Mouse (Mus musculus) limb, embryonic 11.5 days (tissue): ENCODE measurements around the gene Rab42. TPM values are rescaled to one million over a fixed set of nuclear protein-coding genes. Genes with fewer than 3 reads are reported as not detected.

Experiments used
- ATAC-seq: fragments of 200-750 bp; cut with Nextera tagmentation; 2 replicates; pipeline ENCODE4 v1.8.0; 2017; ENCODE audit warnings: low read depth; ENCODE audit not compliant: insufficient number of reproducible peaks, low FRiP score, low TSS enrichment
- DNase-seq: peaks from one replicate; pipeline ENCODE4 v3.0.0-alpha.2; 2015; ENCODE audit warnings: low spot score
- H3K27ac ChIP-seq: fragments of 300-500 bp; sonication (generic); replicated peaks from 2 replicates; pipeline ENCODE4 v1.5.1; 2014; ENCODE audit warnings: low read depth, mild to moderate bottlenecking, low read length
- H3K27me3 ChIP-seq: fragments of 300-500 bp; sonication (generic); 2 replicates; pipeline ENCODE4 v1.6.1; 2014; ENCODE audit warnings: mild to moderate bottlenecking, low read length, mixed read lengths; ENCODE audit not compliant: control insufficient read depth, insufficient read depth
- H3K36me3 ChIP-seq: fragments of 300-500 bp; sonication (generic); 2 replicates; pipeline ENCODE4 v1.6.1; 2014; ENCODE audit warnings: mild to moderate bottlenecking, low read length, moderate library complexity, mixed read lengths; ENCODE audit not compliant: control insufficient read depth, insufficient read depth
- H3K4me1 ChIP-seq: fragments of 300-500 bp; sonication (generic); 2 replicates; pipeline ENCODE4 v1.6.1; 2014; ENCODE audit warnings: low read length, mixed read lengths; ENCODE audit not compliant: control insufficient read depth, insufficient read depth
- H3K4me2 ChIP-seq: fragments of 300-500 bp; sonication (generic); 2 replicates; pipeline ENCODE4 v1.6.1; 2014; ENCODE audit warnings: low read depth, mild to moderate bottlenecking, moderate library complexity; ENCODE audit not compliant: severe bottlenecking
- H3K4me3 ChIP-seq: fragments of 300-500 bp; sonication (generic); 2 replicates; pipeline ENCODE4 v1.5.1; 2014; ENCODE audit warnings: low read depth, low read length
- H3K9ac ChIP-seq: fragments of 300-500 bp; sonication (generic); 2 replicates; pipeline ENCODE4 v1.6.1; 2014; ENCODE audit warnings: mild to moderate bottlenecking, low read length
- H3K9me3 ChIP-seq: fragments of 300-500 bp; sonication (generic); 2 replicates; pipeline ENCODE4 v1.6.1; 2016; ENCODE audit warnings: low read length; ENCODE audit not compliant: control insufficient read depth
- WGBS: fragments of 180-500 bp; shearing (Covaris S2); extraction: QIAGEN DNeasy Blood & Tissue Kit; methylation state at CpG from one replicate; pipeline ENCODE4 v1.1.7; 2014; 5-methylcytosine and 5-hydroxymethylcytosine counted together
- polyA plus RNA-seq: library from polyadenylated mRNA; unstranded; fragments of >200 nt; fragmentation: Nextera tagmentation; extraction: Ambion mirVana; gene quantifications from 2 replicates; pipeline ENCODE4 v1.2.1, GENCODE M21; 2014

Rab42 gene
- polyA plus RNA-seq, 1 experiment from 2014 or later, result 0.95 TPM

GRCm38 (mm10) chr4:132345843-132346212 lies 42.6 kb upstream of the Rab42 start:
- DNase-seq (no peak), ATAC-seq (no peak)
- peaks cover under 1% of the 10 kb centered on the region; the same call in 1 of the 2 replicates for H3K36me3 ChIP-seq
- no peak overlapping the region for H3K27ac ChIP-seq
- no peak overlapping the region; the same call in 1 of the 2 replicates for H3K4me2 ChIP-seq
- no peaks in the 10 kb centered on the region for H3K27me3 ChIP-seq
- no peak overlapping the region for H3K9ac ChIP-seq
- WGBS, result 50% methylated on average over 5 of the region's 5 CpGs
- H3K4me1 ChIP-seq, result 0 out of 2 replicates have a peak, but pooled peaks cover 6% of the 10 kb centered on the region
- H3K4me3 ChIP-seq, result peak overlapping the region; percentile 88
- no peaks in the 10 kb centered on the region for H3K9me3 ChIP-seq

- WGBS, result under 1% methylated on average over 78 of the region's 83 CpGs
Observed at GRCm38 (mm10) chr4:132345135-132345842, 42.1 kb upstream of the Rab42 start.

GRCm38 (mm10) chr4:132344403-132345134 lies 41.4 kb upstream of the Rab42 start:
- Histone ChIP-seq H3K4me3 (peak overlapping the region; percentile 88), H3K36me3 (no peaks in the 10 kb centered on the region), H3K4me2 (peak overlapping the region; percentile 94), H3K27me3 (no peaks in the 10 kb centered on the region), H3K4me1 (0 out of 2 replicates have a peak, but pooled peaks cover 6% of the 10 kb centered on the region), H3K9me3 (no peaks in the 10 kb centered on the region), H3K27ac (no peak overlapping the region), H3K9ac (peak overlapping the region; percentile 90)
- ATAC-seq (no peak), DNase-seq (peak; percentile 56)
- WGBS, result 4% methylated on average over 13 of the region's 13 CpGs

More at GRCm38 (mm10) chr4:132345135-132345842, 42.1 kb upstream of the Rab42 start:
- Histone ChIP-seq H3K27me3 (no peaks in the 10 kb centered on the region), H3K4me1 (0 out of 2 replicates have a peak, but pooled peaks cover 6% of the 10 kb centered on the region), H3K9me3 (no peaks in the 10 kb centered on the region), H3K4me3 (peak overlapping the region; percentile 88), H3K4me2 (peak overlapping the region; percentile 94), H3K27ac (peak overlapping the region; percentile 16), H3K36me3 (no peaks in the 10 kb centered on the region), H3K9ac (peak overlapping the region; percentile 90)
- DNase-seq (peak; percentile 98), ATAC-seq (peak; percentile 56; the same call in 1 of the 2 replicates)

GRCm38 (mm10) chr4:132341451-132341850 lies 38.3 kb upstream of the Rab42 start:
- H3K4me3 ChIP-seq, result no peak overlapping the region
- no peak overlapping the region for H3K4me2 ChIP-seq
- 0 out of 2 replicates have a peak, but pooled peaks cover 6% of the 10 kb centered on the region for H3K4me1 ChIP-seq
- ATAC-seq (no peak), DNase-seq (no peak)
- no peaks in the 10 kb centered on the region for H3K9me3 ChIP-seq
- H3K36me3 ChIP-seq, result peaks cover 15% of the 10 kb centered on the region
- no peak overlapping the region for H3K9ac ChIP-seq
- no peak overlapping the region for H3K27ac ChIP-seq
- no peaks in the 10 kb centered on the region for H3K27me3 ChIP-seq
- 96% methylated on average over 3 of the region's 3 CpGs for WGBS

GRCm38 (mm10) chr4:132338943-132339342 lies 35.8 kb upstream of the Rab42 start:
- ATAC-seq (no peak), DNase-seq (no peak)
- no peak overlapping the region for H3K27ac ChIP-seq
- no peaks in the 10 kb centered on the region for H3K9me3 ChIP-seq
- peaks cover 25% of the 10 kb centered on the region for H3K36me3 ChIP-seq
- WGBS, result 90% methylated on average over 13 of the region's 13 CpGs
- no peaks in the 10 kb centered on the region for H3K4me1 ChIP-seq
- H3K4me3 ChIP-seq, result no peak overlapping the region
- H3K27me3 ChIP-seq, result no peaks in the 10 kb centered on the region
- H3K4me2 ChIP-seq, result no peak overlapping the region
- no peak overlapping the region for H3K9ac ChIP-seq

GRCm38 (mm10) chr4:132332880-132333279 lies 29.7 kb upstream of the Rab42 start:
- H3K4me3 ChIP-seq, result no peak overlapping the region
- H3K4me1 ChIP-seq, result peaks cover 4% of the 10 kb centered on the region
- no peak for ATAC-seq
- no peak overlapping the region for H3K4me2 ChIP-seq
- peaks cover 25% of the 10 kb centered on the region for H3K36me3 ChIP-seq
- no peak overlapping the region for H3K27ac ChIP-seq
- 90% methylated on average over 6 of the region's 6 CpGs for WGBS
- H3K9me3 ChIP-seq, result no peaks in the 10 kb centered on the region
- no peak for DNase-seq
- H3K27me3 ChIP-seq, result no peaks in the 10 kb centered on the region
- no peak overlapping the region for H3K9ac ChIP-seq

GRCm38 (mm10) chr4:132331960-132332359 lies 28.8 kb upstream of the Rab42 start:
- Histone ChIP-seq H3K27me3 (no peaks in the 10 kb centered on the region), H3K9ac (no peak overlapping the region), H3K4me1 (peaks cover 4% of the 10 kb centered on the region), H3K9me3 (no peaks in the 10 kb centered on the region), H3K36me3 (peaks cover 20% of the 10 kb centered on the region), H3K4me3 (no peak overlapping the region), H3K27ac (no peak overlapping the region), H3K4me2 (no peak overlapping the region)
- 82% methylated on average over 3 of the region's 3 CpGs for WGBS
- DNase-seq, result no peak
- ATAC-seq, result no peak

GRCm38 (mm10) chr4:132329835-132330354 lies 26.7 kb upstream of the Rab42 start:
- ATAC-seq, result no peak; the same call in 1 of the 2 replicates
- peak overlapping the region; percentile 49 for H3K4me2 ChIP-seq
- peak overlapping the region; percentile 78 for H3K9ac ChIP-seq
- H3K4me1 ChIP-seq, result peaks cover 4% of the 10 kb centered on the region
- H3K9me3 ChIP-seq, result no peaks in the 10 kb centered on the region
- DNase-seq, result no peak
- H3K27ac ChIP-seq, result no peak overlapping the region
- H3K27me3 ChIP-seq, result no peaks in the 10 kb centered on the region
- H3K4me3 ChIP-seq, result peak overlapping the region; percentile 65
- WGBS, result 11% methylated on average over 10 of the region's 10 CpGs
- H3K36me3 ChIP-seq, result peaks cover 20% of the 10 kb centered on the region
